Mouse (Mus musculus) liver, embryonic 14.5 days (tissue): ENCODE data around the gene Nfyb.

ENCODE experiments used
- CTCF ChIP-seq: IDR thresholded peaks from 2 replicates; pipeline ENCODE4 v1.5.1; 2016; ENCODE audit warnings: antibody characterized with exemption, low read depth, control low read depth
- EP300 ChIP-seq: IDR thresholded peaks from 2 replicates; pipeline ENCODE4 v1.6.1; 2016; ENCODE audit warnings: antibody characterized with exemption, low read depth

GRCm38 (mm10) chr10:82789181-82789580 is 25.2 kb upstream of the Nfyb start:
- TF ChIP-seq EP300 (no peak), CTCF (no peak)
